In genomic region chr2:113648964-113649363, GRCm38 (mm10) we compare ENCODE assay signal across 22 mouse cellular contexts.
DNase-seq lines count a peak whose midpoint lies in the region; ATAC-seq lines count a peak whose summit lies in the region.
"Had no signal": no experiment of that assay in that cellular context is flagged by ENCODE, and none has a peak within 500 bp of the region (broad histone marks: within the 10 kb centered on the region; RNA-seq: fewer than 3 reads in every experiment).

No protein-coding gene starts in this region.

- no peaks in the 10 kb centered on the region for H3K36me3 ChIP-seq in forebrain, embryonic 14.5 days (ENCODE audit: control insufficient read depth, insufficient read depth, low read length)
- no peaks in the 10 kb centered on the region for H3K36me3 ChIP-seq in forebrain, embryonic 10.5 days (replicated peaks)
- no peaks in the 10 kb centered on the region for H3K36me3 ChIP-seq in hindbrain, embryonic 13.5 days
- H3K36me3 ChIP-seq in hindbrain, embryonic 14.5 days (replicated peaks; ENCODE audit: control insufficient read depth, insufficient read depth) = no peaks in the 10 kb centered on the region
- H3K36me3 ChIP-seq in neural tube, embryonic 13.5 days = no peaks in the 10 kb centered on the region
- no peaks in the 10 kb centered on the region for H3K36me3 ChIP-seq in neural tube, embryonic 15.5 days
- H3K36me3 ChIP-seq: embryonic facial prominence, embryonic 10.5 days; embryonic facial prominence, embryonic 13.5 days; heart, embryonic 12.5 days; heart, embryonic 15.5 days; intestine, embryonic 15.5 days had no signal

- no peak overlapping the region for H3K4me3 ChIP-seq in forebrain, embryonic 14.5 days (ENCODE audit: low read depth, low read length)
- H3K4me3 ChIP-seq in forebrain, embryonic 10.5 days = no peak overlapping the region
- H3K4me3 ChIP-seq in hindbrain, embryonic 13.5 days = no peak overlapping the region
- no peak overlapping the region for H3K4me3 ChIP-seq in hindbrain, embryonic 14.5 days (replicated peaks; ENCODE audit: low read length)
- no peak overlapping the region for H3K4me3 ChIP-seq in neural tube, embryonic 13.5 days
- no peak overlapping the region for H3K4me3 ChIP-seq in neural tube, embryonic 15.5 days (replicated peaks)
- H3K4me3 ChIP-seq: embryonic facial prominence, embryonic 10.5 days; embryonic facial prominence, embryonic 13.5 days; erythroblast, embryonic 14.5 days; heart, embryonic 12.5 days; heart, embryonic 15.5 days; intestine, embryonic 15.5 days had no signal

- WGBS in forebrain, embryonic 14.5 days = 53% methylated on average over 6 of the region's 6 CpGs
- WGBS in forebrain, embryonic 10.5 days = 86% methylated on average over 6 of the region's 6 CpGs
- WGBS in hindbrain, embryonic 13.5 days = 81% methylated on average over 6 of the region's 6 CpGs
- WGBS in hindbrain, embryonic 14.5 days = 70% methylated on average over 6 of the region's 6 CpGs
- WGBS in neural tube, embryonic 13.5 days = 74% methylated on average over 6 of the region's 6 CpGs
- WGBS in neural tube, embryonic 15.5 days = 64% methylated on average over 6 of the region's 6 CpGs

- ATAC-seq in forebrain, embryonic 14.5 days = no peak
- ATAC-seq in hindbrain, embryonic 13.5 days (ENCODE audit: low FRiP score) = 0 out of 2 replicates have a peak, but pooled peaks have one; percentile 21
- ATAC-seq in hindbrain, embryonic 14.5 days (ENCODE audit: low FRiP score) = no peak
- ATAC-seq in neural tube, embryonic 13.5 days (ENCODE audit: low read depth) = peak; percentile 59; the same call in 1 of the 2 replicates
- no peak for ATAC-seq in neural tube, embryonic 15.5 days (ENCODE audit: low FRiP score)
- ATAC-seq: activated CD4-positive, CD25-positive, alpha-beta regulatory T cell, adult 4 months; CD4-positive, CD25-positive, alpha-beta regulatory T cell, adult 4 months; intestine, embryonic 15.5 days had no signal

- H3K27ac ChIP-seq in forebrain, embryonic 14.5 days (ENCODE audit: low read depth, low read length) = no peak overlapping the region
- no peak overlapping the region for H3K27ac ChIP-seq in forebrain, embryonic 10.5 days
- no peak overlapping the region for H3K27ac ChIP-seq in hindbrain, embryonic 13.5 days
- H3K27ac ChIP-seq in hindbrain, embryonic 14.5 days = no peak overlapping the region
- no peak overlapping the region for H3K27ac ChIP-seq in neural tube, embryonic 13.5 days (replicated peaks)
- H3K27ac ChIP-seq in neural tube, embryonic 15.5 days (replicated peaks) = no peak overlapping the region
- H3K27ac ChIP-seq: embryonic facial prominence, embryonic 10.5 days; embryonic facial prominence, embryonic 13.5 days; heart, embryonic 15.5 days; intestine, embryonic 15.5 days had no signal

- no peaks in the 10 kb centered on the region for H3K9me3 ChIP-seq in forebrain, embryonic 14.5 days (replicated peaks; ENCODE audit: control insufficient read depth, low read length)
- no peaks in the 10 kb centered on the region for H3K9me3 ChIP-seq in forebrain, embryonic 10.5 days
- no peaks in the 10 kb centered on the region for H3K9me3 ChIP-seq in hindbrain, embryonic 13.5 days
- no peaks in the 10 kb centered on the region for H3K9me3 ChIP-seq in hindbrain, embryonic 14.5 days (ENCODE audit: control insufficient read depth, low read length)
- H3K9me3 ChIP-seq in neural tube, embryonic 13.5 days = no peaks in the 10 kb centered on the region
- no peaks in the 10 kb centered on the region for H3K9me3 ChIP-seq in neural tube, embryonic 15.5 days (replicated peaks)
- H3K9me3 ChIP-seq: embryonic facial prominence, embryonic 10.5 days; embryonic facial prominence, embryonic 13.5 days; heart, embryonic 12.5 days; heart, embryonic 15.5 days; intestine, embryonic 15.5 days had no signal

- H3K27me3 ChIP-seq in forebrain, embryonic 14.5 days (replicated peaks; ENCODE audit: control insufficient read depth, insufficient read depth, low read length) = no peaks in the 10 kb centered on the region
- no peaks in the 10 kb centered on the region for H3K27me3 ChIP-seq in forebrain, embryonic 10.5 days (ENCODE audit: poor library complexity, severe bottlenecking)
- H3K27me3 ChIP-seq in hindbrain, embryonic 13.5 days = no peaks in the 10 kb centered on the region
- no peaks in the 10 kb centered on the region for H3K27me3 ChIP-seq in hindbrain, embryonic 14.5 days (ENCODE audit: control insufficient read depth, insufficient read depth, low read length)
- H3K27me3 ChIP-seq in neural tube, embryonic 13.5 days = no peaks in the 10 kb centered on the region
- H3K27me3 ChIP-seq in neural tube, embryonic 15.5 days (replicated peaks) = no peaks in the 10 kb centered on the region
- H3K27me3 ChIP-seq: heart, embryonic 12.5 days; heart, embryonic 15.5 days; intestine, embryonic 15.5 days had no signal

- no peak overlapping the region for H3K4me2 ChIP-seq in forebrain, embryonic 14.5 days (ENCODE audit: low read length)
- H3K4me2 ChIP-seq in hindbrain, embryonic 13.5 days = no peak overlapping the region
- H3K4me2 ChIP-seq in hindbrain, embryonic 14.5 days (replicated peaks) = no peak overlapping the region
- H3K4me2 ChIP-seq in neural tube, embryonic 13.5 days = no peak overlapping the region
- H3K4me2 ChIP-seq in neural tube, embryonic 15.5 days = no peak overlapping the region
- H3K4me2 ChIP-seq: embryonic facial prominence, embryonic 13.5 days; heart, embryonic 12.5 days; heart, embryonic 15.5 days; intestine, embryonic 15.5 days had no signal

- H3K9ac ChIP-seq in forebrain, embryonic 14.5 days (ENCODE audit: low read length) = no peak overlapping the region
- no peak overlapping the region for H3K9ac ChIP-seq in hindbrain, embryonic 13.5 days
- H3K9ac ChIP-seq in hindbrain, embryonic 14.5 days = no peak overlapping the region
- no peak overlapping the region for H3K9ac ChIP-seq in neural tube, embryonic 13.5 days
- H3K9ac ChIP-seq in neural tube, embryonic 15.5 days (replicated peaks) = no peak overlapping the region
- H3K9ac ChIP-seq: embryonic facial prominence, embryonic 13.5 days; heart, embryonic 12.5 days; heart, embryonic 15.5 days; intestine, embryonic 15.5 days had no signal

- H3K4me1 ChIP-seq in forebrain, embryonic 14.5 days (ENCODE audit: control insufficient read depth, insufficient read depth, low read length) = peaks cover 3% of the 10 kb centered on the region; the same call in 1 of the 2 replicates
- H3K4me1 ChIP-seq in forebrain, embryonic 10.5 days = peaks cover 10% of the 10 kb centered on the region
- peaks cover 3% of the 10 kb centered on the region for H3K4me1 ChIP-seq in hindbrain, embryonic 13.5 days (replicated peaks)
- 0 out of 2 replicates have a peak, but pooled peaks cover 4% of the 10 kb centered on the region for H3K4me1 ChIP-seq in hindbrain, embryonic 14.5 days (replicated peaks; ENCODE audit: control insufficient read depth, insufficient read depth, low read length)
- peaks cover 6% of the 10 kb centered on the region; the same call in 1 of the 2 replicates for H3K4me1 ChIP-seq in neural tube, embryonic 13.5 days (replicated peaks)
- H3K4me1 ChIP-seq in neural tube, embryonic 15.5 days = peaks cover 3% of the 10 kb centered on the region; the same call in 1 of the 2 replicates
- H3K4me1 ChIP-seq: embryonic facial prominence, embryonic 10.5 days; embryonic facial prominence, embryonic 13.5 days; heart, embryonic 12.5 days; heart, embryonic 15.5 days; intestine, embryonic 15.5 days had no signal

- peak; percentile 6 for DNase-seq in forebrain, embryonic 14.5 days (ENCODE audit: low spot score)
- no peak for DNase-seq in forebrain, embryonic 10.5 days (ENCODE audit: extremely low spot score, low spot score)
- no peak for DNase-seq in hindbrain, embryonic 14.5 days (ENCODE audit: low spot score)
- peak; percentile 86 for DNase-seq in Muller cell, postnatal 12 days (ENCODE audit: inconsistent ontology term)
- no peak for DNase-seq in testis, postnatal 14 days (ENCODE audit: low spot score)
- DNase-seq: adrenal gland, adult 8-10 months; adrenal gland, postnatal 25 days; embryo, embryonic 11 days; gastrocnemius, postnatal 25 days; heart, postnatal 36 days; kidney, adult 11 months had no signal

Comparison
In these comparisons a context has a peak if more than half of its experiments do, and no peak if none do; other contexts are left out.
1. ATAC-seq: peak in hindbrain, embryonic 13.5 days (single experiment) and neural tube, embryonic 13.5 days (single experiment); none in forebrain, embryonic 14.5 days (single experiment), hindbrain, embryonic 14.5 days (single experiment) and neural tube, embryonic 15.5 days (single experiment).
2. DNase-seq: peak in forebrain, embryonic 14.5 days (single experiment) and Muller cell, postnatal 12 days (single experiment); none in forebrain, embryonic 10.5 days (single experiment), hindbrain, embryonic 14.5 days (single experiment) and testis, postnatal 14 days (single experiment).